Comparison of ENCODE assay signal across 11 mouse cellular contexts in genomic region chr6:41218415-41218814, GRCm38 (mm10).
"Had no signal": no experiment of that assay in that cellular context is flagged by ENCODE, and none has a peak within 500 bp of the region (broad histone marks: within the 10 kb centered on the region; RNA-seq: fewer than 3 reads in every experiment).

No protein-coding gene starts in this region.

- DNase-seq: kidney, adult 8-10 months; kidney, postnatal 36 days; layer of hippocampus, adult 9-11 months; layer of hippocampus, postnatal 36 days; liver; liver, embryonic 13.5 days; lung, adult 18-20 months; midbrain, embryonic 14.5 days; right cerebral cortex, postnatal 25 days; thymus, adult 18-20 months had no signal

- ATAC-seq: intestine, embryonic 16.5 days had no signal
